Mouse (Mus musculus) midbrain, embryonic 16.5 days (tissue): Measurements from ENCODE around the gene Rnaseh1. TPM values are rescaled to one million over a fixed set of nuclear protein-coding genes. Genes with fewer than 3 reads are reported as not detected.

Experiments
- ATAC-seq: fragments of 200-750 bp; cut with Nextera tagmentation; 2 replicates; pipeline ENCODE4 v1.8.0; 2017; ENCODE audit warnings: moderate TSS enrichment
- H3K27ac ChIP-seq: fragments of 300-500 bp; sonication (generic); 2 replicates; pipeline ENCODE4 v1.5.1; 2014; ENCODE audit warnings: mild to moderate bottlenecking, low read length, mixed read lengths
- H3K27me3 ChIP-seq: fragments of 300-500 bp; sonication (generic); 2 replicates; pipeline ENCODE4 v1.6.1; 2014; ENCODE audit warnings: low read depth, low read length, mixed read lengths; ENCODE audit not compliant: control insufficient read depth, insufficient read depth
- H3K36me3 ChIP-seq: fragments of 300-500 bp; sonication (generic); 2 replicates; pipeline ENCODE4 v1.6.1; 2014; ENCODE audit warnings: mild to moderate bottlenecking, low read length, moderate library complexity, mixed read lengths; ENCODE audit not compliant: control insufficient read depth, insufficient read depth
- H3K4me1 ChIP-seq: fragments of 300-500 bp; sonication (generic); 2 replicates; pipeline ENCODE4 v1.6.1; 2014; ENCODE audit warnings: mild to moderate bottlenecking, low read length, mixed read lengths; ENCODE audit not compliant: control insufficient read depth, insufficient read depth
- H3K4me2 ChIP-seq: fragments of 300-500 bp; sonication (generic); 2 replicates; pipeline ENCODE4 v1.6.1; 2014; ENCODE audit warnings: mild to moderate bottlenecking, low read length, mixed read lengths
- H3K4me3 ChIP-seq: fragments of 300-500 bp; sonication (generic); 2 replicates; pipeline ENCODE4 v1.5.1; 2014; ENCODE audit warnings: low read depth, mild to moderate bottlenecking, low read length, moderate library complexity, mixed read lengths
- H3K9ac ChIP-seq: fragments of 300-500 bp; sonication (generic); 2 replicates; pipeline ENCODE4 v1.6.1; 2014; ENCODE audit warnings: low read depth, low read length, mixed read lengths
- H3K9me3 ChIP-seq: fragments of 300-500 bp; sonication (generic); replicated peaks from 2 replicates; pipeline ENCODE4 v1.6.1; 2014; ENCODE audit warnings: mild to moderate bottlenecking, low read length, mixed read lengths; ENCODE audit not compliant: control insufficient read depth, poor library complexity, severe bottlenecking
- WGBS: fragments of 180-500 bp; shearing (Covaris S2); extraction: QIAGEN DNeasy Blood & Tissue Kit; methylation state at CpG from one replicate; pipeline ENCODE4 v1.1.7; 2014; 5-methylcytosine and 5-hydroxymethylcytosine counted together
- polyA plus RNA-seq: library from polyadenylated mRNA; unstranded; fragments of >200 nt; fragmentation: Nextera tagmentation; extraction: Ambion mirVana; gene quantifications from 2 replicates; pipeline ENCODE4 v1.2.1, GENCODE M21; 2015

The Rnaseh1 gene
- 22.4 and 25.8 TPM in 2 replicates for polyA plus RNA-seq

DNA sequence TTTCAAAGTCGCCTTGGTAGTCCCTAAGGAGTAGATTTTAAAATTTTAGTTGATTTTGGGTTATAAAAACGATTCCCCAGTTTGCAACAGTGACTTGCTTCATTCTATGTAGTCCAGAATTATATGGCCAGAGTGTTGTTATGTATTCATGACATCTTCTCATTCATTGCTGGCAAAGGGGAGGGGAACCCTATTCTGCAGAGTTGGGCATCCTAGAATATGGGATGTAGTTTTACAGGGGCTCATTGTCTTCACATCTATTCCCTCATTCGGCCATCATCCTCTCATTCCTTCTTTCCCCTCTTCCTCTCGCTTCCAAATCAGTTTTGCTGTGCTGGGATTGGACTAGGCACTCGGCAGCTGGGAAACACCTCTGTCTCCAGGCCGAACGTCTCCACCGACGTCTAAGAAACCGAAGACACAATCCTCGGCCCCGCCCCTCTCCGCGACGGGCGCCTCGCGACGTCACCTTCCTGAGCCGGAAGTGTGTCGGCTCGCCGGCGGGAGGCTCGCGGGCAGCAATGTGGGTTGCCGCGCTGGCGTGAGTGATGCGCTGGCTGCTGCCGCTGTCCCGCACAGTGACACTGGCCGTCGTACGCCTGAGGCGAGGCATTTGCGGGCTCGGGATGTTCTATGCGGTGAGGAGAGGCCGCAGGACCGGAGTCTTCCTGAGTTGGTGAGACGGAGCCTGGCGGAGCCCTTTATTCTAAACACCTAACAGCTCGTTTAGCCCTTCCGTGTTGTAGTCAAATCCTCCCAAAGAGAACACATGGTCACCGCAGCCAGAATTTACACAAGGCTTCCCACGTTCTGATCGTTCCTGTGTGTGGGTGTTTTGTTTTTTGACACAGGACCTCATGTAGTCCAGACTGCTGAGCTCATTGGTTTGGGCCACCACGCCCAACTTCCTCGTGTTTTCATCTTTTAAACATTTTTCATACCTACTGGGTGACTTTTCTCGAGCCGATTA, at the start of gene Rnaseh1:
Gene Rnaseh1 (plus strand): TSS at position 462 of the 970 bp plus-strand sequence.
- Histone ChIP-seq H3K4me2 (peak within 1 kb of the TSS; percentile 80), H3K36me3 (peaks cover 5% of the 10 kb centered on the region), H3K4me1 (peaks cover 12% of the 10 kb centered on the region), H3K9ac (peak within 1 kb of the TSS; percentile 82), H3K27ac (peak within 1 kb of the TSS; percentile 86), H3K9me3 (no peaks in the 10 kb centered on the region), H3K4me3 (peak within 1 kb of the TSS; percentile 87), H3K27me3 (no peaks in the 10 kb centered on the region)
- WGBS, result 1% methylated on average over 51 of the region's 52 CpGs
- peak; percentile 96 for ATAC-seq

- no peak overlapping the region for H3K4me2 ChIP-seq
- H3K4me1 ChIP-seq, result peaks cover 6% of the 10 kb centered on the region
- H3K27ac ChIP-seq, result no peak overlapping the region
- H3K9ac ChIP-seq, result no peak overlapping the region
- no peaks in the 10 kb centered on the region for H3K9me3 ChIP-seq
- no peaks in the 10 kb centered on the region for H3K27me3 ChIP-seq
- 18% methylated on average over 4 of the region's 4 CpGs for WGBS
- ATAC-seq, result peak; percentile 70
- no peaks in the 10 kb centered on the region for H3K36me3 ChIP-seq
- no peak overlapping the region for H3K4me3 ChIP-seq
Observed at GRCm38 (mm10) chr12:28602259-28602658, 47.1 kb upstream of the Rnaseh1 start.

GRCm38 (mm10) chr12:28603494-28603893, 45.9 kb upstream of the Rnaseh1 start:
- H3K4me2 ChIP-seq, result no peak overlapping the region
- no peaks in the 10 kb centered on the region for H3K9me3 ChIP-seq
- H3K36me3 ChIP-seq, result no peaks in the 10 kb centered on the region
- H3K27me3 ChIP-seq, result no peaks in the 10 kb centered on the region
- peaks cover 19% of the 10 kb centered on the region for H3K4me1 ChIP-seq
- WGBS, result 79% methylated on average over 1 of the region's 1 CpGs
- H3K9ac ChIP-seq, result no peak overlapping the region
- no peak overlapping the region for H3K27ac ChIP-seq
- no peak overlapping the region for H3K4me3 ChIP-seq
- ATAC-seq, result no peak

GRCm38 (mm10) chr12:28607546-28608305, 41.7 kb upstream of the Rnaseh1 start:
- Histone ChIP-seq H3K4me1 (peaks cover 19% of the 10 kb centered on the region), H3K4me3 (peak overlapping the region; percentile 9; the same call in 1 of the 2 replicates), H3K9ac (peak overlapping the region; percentile 35; the same call in 1 of the 2 replicates), H3K27ac (peak overlapping the region; percentile 56), H3K4me2 (peak overlapping the region; percentile 48), H3K36me3 (no peaks in the 10 kb centered on the region), H3K27me3 (no peaks in the 10 kb centered on the region), H3K9me3 (no peaks in the 10 kb centered on the region)
- peak; percentile 88 for ATAC-seq
- WGBS, result 16% methylated on average over 17 of the region's 17 CpGs

DNA sequence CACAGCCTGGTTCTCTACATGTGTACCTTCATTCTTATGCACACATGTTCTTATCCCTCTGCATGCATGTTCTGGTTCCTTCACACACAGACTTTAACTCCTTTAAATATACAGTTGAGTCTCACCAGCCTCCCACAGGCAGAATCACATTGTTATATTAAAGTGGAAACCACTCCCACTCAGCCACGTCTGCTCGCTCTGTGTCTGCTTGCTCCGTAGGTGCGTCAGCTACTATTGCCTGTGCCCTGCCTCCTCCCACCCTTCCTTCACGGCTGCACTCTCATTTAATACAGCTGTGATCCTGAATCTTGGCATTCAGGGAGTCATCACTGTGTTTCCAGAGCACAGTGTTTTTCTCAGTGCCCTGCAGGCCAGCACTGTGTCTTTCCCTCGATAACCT, 37.0 kb upstream of the Rnaseh1 start:
- H3K9ac ChIP-seq, result no peak overlapping the region
- WGBS, result 58% methylated on average over 6 of the region's 6 CpGs

DNA sequence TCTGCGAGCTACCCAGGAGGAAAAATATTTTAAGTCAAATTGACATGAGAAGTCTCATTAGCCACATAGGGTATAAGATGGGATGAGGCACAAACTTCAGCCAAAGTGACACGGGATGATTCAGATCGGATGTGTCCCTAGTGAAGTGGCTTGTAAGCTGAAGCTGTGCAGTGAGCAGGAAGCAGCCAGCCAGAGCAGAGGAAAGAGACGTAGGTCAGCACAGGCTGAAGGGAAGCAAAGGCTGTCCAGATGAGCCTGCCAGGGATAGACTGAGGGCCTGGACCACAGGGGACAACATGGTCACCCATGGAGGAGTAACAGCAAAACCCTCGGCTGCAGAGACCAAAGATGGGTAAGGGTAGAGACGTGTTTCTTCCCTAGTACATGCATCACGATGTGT, 35.0 kb upstream of the Rnaseh1 start:
- H3K9ac ChIP-seq, result no peak overlapping the region
- WGBS, result 59% methylated on average over 7 of the region's 7 CpGs

More for the DNA sequence above, 37.0 kb upstream of the Rnaseh1 start:
- Histone ChIP-seq H3K4me2 (no peak overlapping the region), H3K27me3 (no peaks in the 10 kb centered on the region), H3K4me3 (no peak overlapping the region), H3K27ac (no peak overlapping the region), H3K9me3 (no peaks in the 10 kb centered on the region), H3K36me3 (no peaks in the 10 kb centered on the region), H3K4me1 (peaks cover 13% of the 10 kb centered on the region)
- ATAC-seq, result no peak

DNA sequence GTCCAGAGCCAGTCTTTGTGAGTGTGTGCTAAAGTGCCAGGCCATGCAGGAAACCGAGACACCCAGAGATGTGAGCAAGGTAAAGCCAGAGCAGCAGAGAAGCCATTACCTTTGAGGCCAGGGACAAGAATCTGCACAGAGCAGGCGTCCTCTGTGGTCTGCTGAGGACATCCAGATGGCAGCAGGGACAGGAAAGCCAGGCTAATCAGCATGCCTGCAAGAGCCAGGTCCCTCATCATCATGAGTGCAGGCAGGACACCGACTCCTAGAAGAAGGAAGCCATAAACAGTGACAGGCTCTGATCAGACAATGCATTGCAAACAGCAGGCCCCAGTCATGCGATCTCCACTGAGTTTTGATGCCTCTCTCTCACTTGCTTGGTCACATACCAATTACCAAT, 32.1 kb upstream of the Rnaseh1 start:
- 83% methylated on average over 4 of the region's 4 CpGs for WGBS
- no peaks in the 10 kb centered on the region for H3K4me1 ChIP-seq
- no peak overlapping the region for H3K4me3 ChIP-seq
- H3K9ac ChIP-seq, result no peak overlapping the region
- no peaks in the 10 kb centered on the region for H3K36me3 ChIP-seq
- no peak overlapping the region for H3K27ac ChIP-seq
- H3K4me2 ChIP-seq, result no peak overlapping the region
- H3K9me3 ChIP-seq, result no peaks in the 10 kb centered on the region
- no peak for ATAC-seq
- no peaks in the 10 kb centered on the region for H3K27me3 ChIP-seq

More for the DNA sequence above, 35.0 kb upstream of the Rnaseh1 start:
- H3K4me1 ChIP-seq, result no peaks in the 10 kb centered on the region
- no peaks in the 10 kb centered on the region for H3K27me3 ChIP-seq
- no peaks in the 10 kb centered on the region for H3K9me3 ChIP-seq
- ATAC-seq, result no peak
- no peak overlapping the region for H3K4me2 ChIP-seq
- H3K36me3 ChIP-seq, result no peaks in the 10 kb centered on the region
- H3K4me3 ChIP-seq, result no peak overlapping the region
- H3K27ac ChIP-seq, result no peak overlapping the region

DNA sequence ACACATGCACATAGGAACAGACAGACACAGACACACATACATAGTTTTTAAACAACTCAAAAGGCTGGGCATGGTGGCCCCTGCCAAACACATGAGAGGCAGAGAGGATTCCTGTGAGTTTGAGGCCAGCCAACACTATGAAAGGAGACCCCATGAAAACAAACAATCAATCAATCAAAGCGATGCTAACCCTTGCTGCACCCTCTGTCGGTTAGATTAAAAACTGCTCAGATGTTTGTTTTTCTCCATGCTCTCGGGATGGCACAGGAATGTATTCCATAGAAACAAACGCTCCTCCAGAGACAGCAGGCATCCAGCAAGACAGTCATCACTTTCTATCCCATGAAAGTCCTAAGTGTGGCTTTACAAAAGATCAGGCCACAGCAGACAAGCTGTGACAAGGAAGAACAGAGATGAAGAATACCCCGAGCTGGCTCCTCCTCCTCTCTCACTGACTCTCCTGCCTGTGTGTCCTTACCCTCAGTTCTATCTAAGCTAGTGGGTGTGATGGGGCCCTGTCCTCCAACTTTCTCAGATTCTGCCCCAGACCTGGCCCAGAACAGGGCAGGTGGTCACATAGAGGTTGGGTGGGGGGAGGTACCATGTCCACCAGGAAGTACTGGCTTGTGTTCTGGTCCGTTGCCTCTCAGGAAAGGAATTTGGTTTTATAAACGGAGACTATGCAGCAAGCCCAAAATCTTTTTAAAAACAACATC, 27.8 kb upstream of the Rnaseh1 start:
- 31% methylated on average over 7 of the region's 7 CpGs for WGBS
- no peak for ATAC-seq
- H3K4me1 ChIP-seq, result no peaks in the 10 kb centered on the region
- H3K9ac ChIP-seq, result no peak overlapping the region
- H3K4me3 ChIP-seq, result no peak overlapping the region
- no peak overlapping the region for H3K4me2 ChIP-seq
- H3K27me3 ChIP-seq, result no peaks in the 10 kb centered on the region
- no peaks in the 10 kb centered on the region for H3K9me3 ChIP-seq
- no peaks in the 10 kb centered on the region for H3K36me3 ChIP-seq
- H3K27ac ChIP-seq, result no peak overlapping the region
